Mouse (Mus musculus): ENCODE results near the gene Asb5.
"Not testable (repeated sequence)": the region's sequence is repeated elsewhere in the genome, so short reads cannot be mapped to it uniquely, and the experiment has no call there.

Gene Asb5

DNA sequence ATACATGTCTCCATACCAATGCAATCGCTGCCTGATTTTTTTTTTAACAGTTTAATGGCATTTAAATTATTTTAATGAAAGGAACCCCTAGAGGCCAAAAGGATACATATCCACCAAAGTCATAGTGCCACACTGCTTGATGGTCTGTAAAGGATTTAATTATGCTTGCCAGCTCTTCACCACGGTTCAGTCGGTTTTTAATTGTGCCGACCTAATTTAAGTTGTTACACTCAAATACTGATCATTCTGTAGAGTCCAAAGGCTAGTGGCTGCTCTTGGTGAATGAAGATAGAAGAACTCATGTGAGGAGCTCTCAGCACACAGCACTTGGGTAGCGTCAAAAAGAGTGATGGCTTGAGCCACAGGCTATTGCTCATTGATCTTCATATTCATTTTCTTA, 5.8 kb downstream of the Asb5 start:
- CTCF ChIA-PET = no interaction called here

DNA sequence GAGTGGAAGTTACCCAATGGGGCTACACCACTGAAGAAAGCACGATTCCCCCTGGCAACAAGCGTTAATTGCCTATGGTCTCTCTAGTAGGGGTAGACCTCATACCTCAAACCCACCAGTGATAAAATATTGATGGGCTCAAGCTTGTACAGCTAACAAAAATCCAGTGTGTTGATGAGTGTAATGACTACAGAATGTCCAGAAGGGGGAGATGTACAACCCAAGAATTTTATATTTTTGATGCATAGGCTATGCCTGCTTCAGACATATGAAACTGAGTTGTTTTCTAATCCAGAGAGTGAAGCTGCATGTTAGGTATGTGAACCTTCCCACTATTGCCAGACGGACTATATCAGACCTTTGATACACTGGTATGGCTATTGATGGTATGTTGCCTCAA, 7.9 kb downstream of the Asb5 start:
- CTCF ChIA-PET = no interaction called here

DNA sequence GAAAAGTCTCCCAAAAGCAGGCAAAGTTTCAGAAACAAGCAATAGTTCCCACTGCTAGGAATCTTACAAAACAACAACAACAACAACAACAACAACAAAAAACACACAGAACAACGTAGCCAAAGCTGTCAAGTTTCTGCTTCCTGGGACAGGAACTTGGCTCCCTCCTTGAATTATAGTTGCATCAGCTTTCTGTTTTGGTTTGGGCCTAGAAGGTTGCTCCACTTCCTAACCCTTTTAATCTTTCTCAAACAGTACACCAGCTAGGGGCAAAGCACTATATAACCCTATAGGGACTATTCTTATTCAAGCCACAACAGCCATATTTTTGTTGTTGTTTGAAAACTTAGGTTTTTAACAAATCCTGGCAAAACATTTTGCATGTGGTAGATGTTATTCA, 12.0 kb downstream of the Asb5 start:
- CTCF ChIA-PET = no interaction called here

DNA sequence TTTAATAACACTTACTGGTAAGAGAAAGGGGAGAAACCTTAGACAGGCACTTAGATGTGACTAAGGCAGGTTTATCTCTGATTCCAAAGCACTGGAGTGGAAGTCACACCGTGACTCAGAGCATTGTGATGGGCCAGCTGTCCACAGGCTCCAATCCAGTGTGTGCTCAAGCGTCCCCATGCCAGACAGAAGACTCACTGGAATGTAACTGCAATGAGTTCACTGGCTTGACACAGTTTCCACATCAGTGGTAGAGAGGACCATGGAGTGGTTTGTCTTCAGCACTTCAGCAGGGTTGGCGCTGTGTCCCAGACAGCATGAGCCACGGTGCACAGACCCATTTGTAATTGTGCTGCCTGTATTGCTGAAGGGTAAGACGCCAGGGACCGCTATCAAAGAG, 19.0 kb downstream of the Asb5 start:
- CTCF ChIA-PET = no interaction called here

DNA sequence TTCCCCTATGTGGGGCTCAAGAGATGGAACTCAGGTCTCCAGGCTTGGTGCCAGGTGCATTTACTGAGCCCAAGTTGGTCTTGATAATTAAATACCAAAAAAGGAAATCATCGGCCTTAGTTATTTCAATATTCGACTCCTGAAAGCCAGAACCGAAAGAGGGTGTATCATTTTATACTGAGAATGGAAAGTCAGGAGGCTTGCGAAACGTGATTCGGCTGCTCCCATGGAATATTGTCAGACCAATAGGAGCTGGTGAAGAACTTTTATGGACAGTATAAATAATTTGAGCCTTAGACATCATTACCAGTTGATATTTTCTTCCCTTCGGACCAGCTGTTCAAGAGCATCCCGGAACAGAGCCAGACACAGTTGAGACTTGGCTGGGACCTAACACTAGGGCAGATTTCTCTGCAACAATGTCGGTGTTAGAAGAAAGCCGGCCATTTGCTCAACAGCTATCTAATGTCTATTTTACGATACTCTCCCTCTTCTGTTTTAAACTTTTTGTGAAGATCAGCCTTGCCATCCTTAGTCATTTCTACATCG, 20.7 kb downstream of the Asb5 start:
- CTCF ChIA-PET = no interaction called here

DNA sequence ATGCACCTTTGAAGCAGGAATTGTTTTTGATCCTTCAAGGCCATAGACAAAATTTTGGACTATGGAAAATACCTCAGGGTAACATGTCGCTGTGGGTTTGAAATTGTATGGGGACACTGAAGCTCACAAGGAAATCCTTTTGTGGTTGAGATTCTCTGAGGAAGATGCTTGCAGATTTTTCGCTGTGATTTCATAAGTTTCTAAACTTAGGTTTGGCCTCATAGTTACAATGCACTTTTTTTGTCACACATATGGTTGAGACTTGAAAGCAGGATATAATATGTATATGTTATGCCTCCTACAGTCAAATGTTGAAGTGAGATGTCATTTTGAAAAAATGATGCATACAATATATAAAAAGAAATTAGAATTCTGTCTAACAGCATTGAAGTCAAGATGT, 25.5 kb downstream of the Asb5 start:
- CTCF ChIA-PET = no interaction called here

DNA sequence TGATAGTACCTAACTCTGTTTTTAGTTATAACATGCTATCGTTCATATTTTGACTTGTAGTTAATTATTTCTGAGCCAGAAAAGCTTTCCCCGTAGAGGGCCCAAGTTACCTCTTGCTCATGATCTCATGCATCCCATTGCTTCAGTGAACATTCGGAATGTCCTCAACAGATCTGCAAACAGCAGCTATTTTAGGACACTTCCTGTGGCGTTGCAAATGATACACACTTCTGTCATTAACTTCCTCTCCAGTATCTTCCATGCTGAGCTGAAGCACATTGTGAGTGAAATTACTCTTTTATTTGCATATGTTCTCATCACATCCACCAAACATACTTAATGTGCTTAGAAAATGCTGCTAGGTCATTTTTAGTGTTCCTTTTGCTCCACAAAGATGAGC, 32.8 kb downstream of the Asb5 start:
- CTCF ChIA-PET = no interaction called here

DNA sequence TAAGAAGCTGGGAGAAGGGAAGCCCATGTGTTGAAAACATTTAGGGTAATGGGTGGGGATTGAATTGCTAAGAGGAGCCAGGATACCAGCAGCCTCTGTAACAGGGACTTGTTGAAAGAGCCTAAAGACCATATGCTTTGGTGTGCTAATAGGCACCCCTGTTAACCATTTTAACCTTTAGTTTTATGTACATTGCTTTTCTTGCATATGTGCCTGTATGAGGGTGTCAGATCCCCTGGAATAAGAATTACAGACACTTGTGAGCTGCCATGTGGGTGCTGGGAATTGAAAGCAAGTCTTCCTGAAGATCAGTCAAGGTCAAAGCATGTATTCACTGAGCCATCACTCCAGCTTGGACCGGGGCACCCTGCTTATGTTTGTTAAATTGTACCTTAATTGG, 35.8 kb downstream of the Asb5 start:
- CTCF ChIA-PET = no interaction called here

DNA sequence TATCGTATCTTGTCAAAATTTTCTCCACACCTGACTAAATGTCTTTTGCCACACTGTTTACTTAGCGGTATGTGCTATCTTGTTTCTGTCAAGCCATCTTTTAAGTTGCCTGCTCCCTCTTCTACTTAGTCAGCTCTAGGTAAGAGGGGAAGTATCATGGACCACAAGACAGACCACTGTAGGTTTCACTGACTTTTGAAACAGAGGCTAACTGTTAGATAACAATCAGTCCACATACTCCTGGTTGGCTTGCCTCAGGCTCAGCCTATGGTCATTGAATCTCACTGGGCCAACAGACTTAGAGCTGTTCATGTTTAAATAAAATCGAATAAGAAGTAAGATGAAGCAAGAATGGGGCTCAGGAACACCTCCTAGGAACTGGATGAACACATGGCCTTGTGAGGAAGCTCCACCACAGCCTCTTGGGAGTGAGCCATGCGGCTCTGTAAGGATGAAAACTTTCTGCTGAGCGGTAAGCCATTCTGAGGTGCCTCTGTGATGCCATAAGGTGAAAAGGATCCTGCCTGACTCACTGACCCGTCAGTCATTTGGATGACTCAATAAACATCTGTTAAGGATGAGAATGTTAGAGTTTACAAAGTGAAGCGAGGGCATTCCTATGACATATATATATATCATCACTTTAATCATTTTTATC, 36.4 kb downstream of the Asb5 start:
- CTCF ChIA-PET = no interaction called here

DNA sequence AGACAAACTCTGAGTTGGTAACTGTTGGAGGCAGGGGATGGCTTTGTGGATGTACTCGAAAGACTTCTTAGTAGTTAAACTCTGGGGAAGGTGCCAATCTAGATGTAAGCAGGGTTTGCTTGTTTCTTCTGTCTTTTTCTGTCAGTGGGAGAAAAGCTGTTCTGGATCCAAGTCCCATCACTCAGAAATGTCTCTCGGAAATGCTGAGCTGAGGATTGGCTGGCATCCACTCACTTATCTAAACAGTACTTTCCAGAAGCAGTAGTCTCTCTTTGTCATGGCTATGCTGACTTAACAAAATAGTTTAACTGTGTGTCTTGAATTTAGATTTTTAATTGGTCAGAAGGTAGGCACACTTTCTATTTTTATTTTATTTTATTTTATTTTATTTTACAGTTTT, 37.8 kb downstream of the Asb5 start:
- CTCF ChIA-PET = interaction anchor here (0.6 kb wide), 1 partner anchor 26 kb away, joined by 3 read pairs; no protein-coding TSS in a partner anchor

DNA sequence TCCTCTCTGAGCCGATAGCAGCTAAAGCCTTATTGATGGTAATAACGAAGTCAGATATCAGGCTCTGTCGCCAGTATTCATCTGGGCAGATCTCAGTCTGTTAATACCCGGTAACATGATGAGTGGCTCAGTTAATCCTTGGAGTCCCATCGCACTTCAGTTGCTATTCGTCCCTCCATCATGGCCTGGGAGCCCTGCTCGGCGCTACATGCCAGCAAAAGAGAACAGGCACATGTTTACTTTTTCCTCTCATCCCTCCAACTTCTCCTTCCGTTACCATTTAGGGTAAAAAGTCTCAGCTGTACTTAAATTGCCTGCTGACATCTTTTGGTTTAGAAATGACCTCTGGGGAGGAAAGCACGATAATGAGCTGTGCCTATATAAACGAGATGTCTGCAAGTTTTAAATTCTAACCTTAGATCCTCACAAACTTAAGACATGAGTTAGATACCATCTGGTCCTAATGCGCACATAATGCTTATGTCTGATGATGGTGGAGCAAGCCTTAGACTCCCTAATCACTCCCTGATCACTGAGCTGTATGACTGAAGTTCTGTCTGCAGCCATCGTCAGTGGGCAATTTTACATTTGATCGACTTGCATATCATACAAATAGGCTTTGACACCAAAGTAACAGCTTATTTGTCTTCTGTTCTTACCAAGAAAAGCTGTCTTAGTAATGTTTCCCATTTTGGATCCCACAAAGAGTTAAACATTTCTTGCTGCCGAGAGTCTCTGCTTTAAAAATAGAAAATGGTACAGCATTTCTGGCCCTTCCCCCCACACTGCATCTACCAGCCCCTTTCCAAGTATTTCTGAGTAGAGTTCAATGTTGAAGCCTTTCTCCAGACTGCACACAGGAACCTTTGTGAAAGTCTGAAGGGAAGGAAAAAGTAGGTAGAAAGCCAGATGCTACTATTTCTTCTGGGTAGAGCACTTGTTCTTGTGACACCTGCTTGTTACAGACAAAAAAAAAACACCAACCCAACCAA, 41.5 kb downstream of the Asb5 start:
- CTCF ChIA-PET = no interaction called here

DNA sequence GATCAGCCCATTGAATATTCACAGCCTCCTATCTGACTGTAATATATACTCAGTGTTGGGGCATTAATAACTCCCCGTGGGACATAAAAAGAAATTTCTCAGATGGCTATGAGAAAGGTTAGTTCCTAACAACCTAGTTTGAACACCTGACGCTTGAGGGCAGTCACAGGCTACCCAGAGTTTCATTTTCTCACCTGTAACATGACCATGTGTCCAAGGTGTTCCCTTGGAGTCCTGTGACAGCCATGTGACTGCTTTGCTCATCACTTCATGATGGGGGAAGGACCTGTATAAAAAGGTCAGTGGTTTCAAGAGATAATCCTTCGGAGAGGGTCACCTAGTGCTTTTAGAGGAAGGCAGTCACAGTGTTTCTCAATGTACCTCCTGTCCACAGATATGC, 52.1 kb downstream of the Asb5 start:
- CTCF ChIA-PET = no interaction called here

DNA sequence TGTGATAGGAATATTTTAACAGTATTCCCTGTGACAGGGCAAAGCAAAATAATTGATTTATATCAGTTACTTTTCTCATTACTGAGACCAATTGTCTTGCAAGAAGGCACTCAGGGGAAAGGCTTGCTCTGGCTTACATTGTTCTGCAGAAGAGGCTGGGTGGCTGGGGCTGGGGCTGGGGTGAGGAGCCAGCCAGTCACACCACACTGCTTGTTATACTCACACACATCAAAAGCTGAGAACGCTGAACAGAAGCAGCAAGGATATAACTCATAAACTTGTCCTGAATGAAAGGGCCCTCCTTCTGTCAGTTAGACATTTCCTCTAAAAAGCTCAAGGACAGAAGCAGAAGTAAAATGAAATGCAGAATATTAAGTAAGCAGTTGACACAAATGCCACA, 53.5 kb downstream of the Asb5 start:
- CTCF ChIA-PET = interaction anchor here (0.6 kb wide), 1 partner anchor 138 kb away, joined by 3 read pairs; no protein-coding TSS in a partner anchor

DNA sequence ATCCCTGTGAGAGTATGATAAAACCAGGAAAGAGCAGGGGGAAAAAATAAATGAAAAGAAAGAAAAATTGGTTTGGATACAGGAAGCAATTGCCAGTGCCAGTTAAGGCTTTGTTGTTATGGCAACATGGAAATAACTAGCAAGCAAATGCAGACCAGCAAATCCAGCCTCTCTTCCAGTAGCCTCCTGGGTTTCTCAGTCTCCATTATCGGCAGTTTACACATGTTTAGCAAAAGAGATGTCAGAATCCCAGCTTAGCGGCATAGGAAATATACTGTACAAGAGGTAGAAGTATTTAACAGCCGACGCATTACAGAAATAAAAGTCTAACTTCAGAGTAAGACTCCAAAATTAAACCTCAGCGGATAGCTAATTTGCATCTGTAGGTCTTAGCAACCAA, 65.3 kb downstream of the Asb5 start:
- CTCF ChIA-PET = no interaction called here

DNA sequence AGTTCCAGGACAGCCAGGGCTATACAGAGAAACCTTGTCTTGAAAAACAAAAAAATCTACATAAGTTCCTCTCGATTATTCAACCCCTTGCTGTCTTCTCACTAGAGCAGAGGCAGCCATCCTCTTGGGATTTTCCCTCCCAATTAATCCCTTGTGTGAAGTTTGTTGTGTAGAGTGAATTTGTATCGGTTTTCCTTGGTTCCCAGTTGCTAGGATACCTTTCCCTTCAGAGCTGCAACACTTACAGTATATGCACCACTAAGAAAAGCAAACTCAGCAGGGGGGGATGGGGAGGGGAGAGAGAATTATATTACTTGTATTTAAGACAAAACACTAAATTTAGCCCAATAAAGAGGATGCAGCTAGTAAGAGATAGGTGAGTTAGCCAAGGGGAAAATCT, 66.7 kb downstream of the Asb5 start:
- CTCF ChIA-PET = no interaction called here

DNA sequence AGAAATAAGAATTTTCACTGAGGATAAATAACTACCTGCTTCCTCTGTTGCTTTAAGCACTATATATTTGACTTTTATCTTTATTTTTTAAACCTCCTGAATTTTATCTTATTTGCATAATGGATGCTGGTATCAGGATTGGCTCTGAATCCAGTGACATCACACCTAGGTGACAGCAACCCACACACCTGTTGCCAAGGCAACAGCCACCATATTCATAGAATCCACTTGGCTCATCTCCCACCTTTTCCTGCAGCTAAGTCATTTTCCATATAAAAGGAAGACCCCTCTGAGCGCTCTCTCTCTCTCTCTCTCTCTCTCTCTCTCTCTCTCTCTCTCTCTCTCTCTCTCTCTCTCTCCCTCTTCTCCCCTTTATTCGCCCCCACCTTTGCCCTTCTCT, 67.6 kb downstream of the Asb5 start:
- CTCF ChIA-PET = no interaction called here

DNA sequence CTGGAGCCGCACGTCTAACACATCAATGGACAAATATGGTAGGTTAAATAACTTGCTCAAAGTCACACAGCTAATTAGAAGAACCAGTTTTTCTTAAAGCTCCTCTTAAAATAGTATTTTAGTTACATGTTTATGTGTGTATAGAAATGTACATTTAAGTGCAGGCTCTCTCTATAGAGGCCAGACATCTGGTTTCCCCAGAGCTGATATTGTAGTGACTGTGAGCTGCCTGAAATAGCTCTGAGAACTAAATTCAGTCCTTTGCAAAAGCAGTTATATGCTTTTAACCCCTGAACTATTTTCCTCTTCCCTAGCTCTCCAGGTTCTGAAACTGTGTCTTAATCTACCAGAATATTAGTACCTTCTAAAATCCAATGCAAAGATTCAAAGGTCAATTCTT, 68.0 kb downstream of the Asb5 start:
- CTCF ChIA-PET = no interaction called here

DNA sequence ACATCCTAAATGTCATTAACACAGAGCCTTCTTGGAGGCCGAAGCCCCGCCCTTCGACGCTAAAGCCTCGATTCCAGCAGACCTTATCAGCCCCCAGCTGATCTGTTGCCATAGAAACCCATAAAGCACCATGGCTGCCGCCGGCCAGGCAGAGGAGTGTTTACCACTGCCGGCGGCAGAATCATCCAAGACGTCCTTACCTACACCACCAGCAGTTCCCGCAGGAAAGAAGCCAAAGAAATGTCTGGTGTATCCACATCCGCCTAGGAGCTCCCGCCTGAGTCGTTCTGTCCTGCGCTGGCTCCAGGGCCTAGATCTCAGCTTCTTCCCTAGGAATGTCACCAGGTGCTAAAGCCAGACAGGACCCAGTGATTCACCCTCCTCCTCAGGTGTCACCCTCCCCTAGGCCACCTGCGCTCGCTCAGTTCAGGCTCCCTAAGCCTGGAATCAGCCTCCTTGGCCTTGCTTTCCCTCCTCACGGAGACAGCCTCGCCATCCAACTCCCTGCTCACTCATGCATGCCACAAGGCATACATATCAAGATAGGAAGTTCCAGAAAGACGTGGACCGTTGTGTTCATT, 71.4 kb downstream of the Asb5 start, which contains the start of gene Spata4:
Gene Spata4, plus strand, starts transcription at position 111 of the 581 bp plus-strand sequence.
- CTCF ChIA-PET = no interaction called here

DNA sequence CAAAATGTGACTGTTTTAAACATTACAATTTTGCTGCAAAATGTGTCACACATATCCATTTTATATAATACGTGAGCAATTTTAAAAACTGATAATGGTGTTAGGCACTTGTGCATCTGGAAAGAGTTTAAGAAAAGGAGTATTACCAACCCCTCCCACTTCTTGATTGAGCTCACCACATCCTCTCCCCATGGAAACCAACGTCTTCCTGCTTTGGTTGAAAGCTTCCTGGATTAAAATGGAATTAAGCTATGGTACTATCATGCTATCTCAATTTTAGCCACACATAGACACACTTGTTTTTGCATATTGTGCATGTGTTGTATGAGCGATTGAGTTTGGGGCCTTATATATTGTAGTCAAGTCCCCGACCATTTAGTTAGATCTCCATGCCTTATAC, 74.1 kb downstream of the Asb5 start:
- CTCF ChIA-PET = no interaction called here

DNA sequence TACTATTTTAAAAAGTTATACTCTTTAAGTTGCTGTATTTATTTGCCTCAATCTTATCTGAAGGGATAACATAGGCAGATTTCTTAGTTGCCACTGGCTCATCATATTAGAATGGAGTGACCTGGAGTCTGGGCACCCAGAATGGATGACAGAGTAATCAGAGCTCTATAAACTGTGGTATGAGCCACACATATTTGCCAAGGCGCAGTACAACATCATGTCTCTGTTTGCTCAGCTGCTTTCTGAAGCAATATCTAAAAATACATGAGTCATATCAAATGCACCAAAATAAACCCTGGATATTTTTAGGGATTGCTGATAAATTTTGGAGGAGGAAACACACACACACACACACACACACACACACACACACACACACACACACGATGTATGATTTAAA, 80.0 kb downstream of the Asb5 start:
- CTCF ChIA-PET = no interaction called here

DNA sequence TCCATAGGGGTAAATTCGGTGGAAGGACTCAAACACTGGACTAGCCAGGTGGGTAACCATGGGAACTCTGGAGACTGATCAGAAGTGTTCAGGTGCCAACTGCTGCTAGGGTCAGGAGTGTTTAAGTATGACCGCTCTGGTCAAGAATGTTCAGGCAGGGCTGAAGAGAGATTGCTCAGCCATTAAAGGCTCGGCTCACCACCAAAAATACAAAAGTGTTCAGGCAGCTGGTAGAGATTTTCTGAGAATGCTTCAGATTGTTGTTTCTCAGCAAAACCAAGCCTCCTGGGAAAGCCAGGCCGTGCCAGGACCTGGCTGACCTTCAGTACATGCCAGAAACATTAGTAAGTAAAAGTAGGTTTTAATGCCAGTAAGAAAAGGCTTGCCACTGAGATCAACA, 80.9 kb downstream of the Asb5 start:
- CTCF ChIA-PET = no interaction called here

DNA sequence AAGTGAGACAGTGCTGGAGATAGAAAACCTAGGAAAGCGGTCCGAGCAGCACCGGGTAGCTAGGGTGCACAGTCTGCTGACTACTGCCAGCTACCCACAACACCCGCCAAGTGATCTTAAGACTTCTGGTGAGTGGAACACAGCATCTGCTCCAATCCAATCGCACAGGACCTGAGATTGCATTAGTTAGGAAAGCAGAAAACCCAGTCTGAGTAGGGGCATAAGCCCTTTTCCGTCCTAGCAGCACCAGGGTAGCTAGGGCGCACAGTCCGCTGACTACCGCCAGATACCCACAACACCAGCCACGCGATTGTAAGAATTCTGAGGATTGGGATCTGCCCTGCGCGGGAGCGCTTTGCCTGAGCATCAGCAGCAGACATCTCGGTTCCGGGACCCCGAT, 87.3 kb downstream of the Asb5 start:
- CTCF ChIA-PET = not testable (repeated sequence)
